Mouse (Mus musculus): Measurements from ENCODE around the gene Olfr173. TPM values are rescaled to one million over a fixed set of nuclear protein-coding genes. Genes with fewer than 3 reads are reported as not detected.

The Olfr173 gene
- not detected for polyA plus RNA-seq (2015; fragmentation: Illumina TruSeq; extraction: RNeasy Lipid Tissue Mini Kit (QIAGEN cat#74804); ENCODE audit: low read depth, low replicate concordance)

DNA sequence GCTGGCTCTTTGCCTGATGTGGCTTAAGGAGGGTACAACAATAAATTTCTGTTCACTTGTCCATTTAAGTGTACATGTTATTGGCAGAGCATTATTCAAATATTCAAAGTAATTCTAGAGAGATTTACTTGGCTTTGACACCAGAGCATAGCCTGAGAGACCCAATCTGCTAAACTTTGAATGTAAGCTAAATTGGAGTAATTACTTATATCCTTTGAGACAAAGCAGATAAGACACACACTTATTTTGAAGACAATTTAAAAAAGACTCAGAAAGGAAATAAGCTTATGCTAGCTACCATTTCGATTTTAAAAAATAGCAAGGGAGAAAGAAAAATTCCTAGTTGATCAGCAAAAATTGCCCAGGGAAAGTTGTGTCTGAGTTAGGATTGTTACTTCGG, at the start of gene Olfr173:
TSS of gene Olfr173 (minus strand) at position 101 of the 400 bp plus-strand sequence.

DNA sequence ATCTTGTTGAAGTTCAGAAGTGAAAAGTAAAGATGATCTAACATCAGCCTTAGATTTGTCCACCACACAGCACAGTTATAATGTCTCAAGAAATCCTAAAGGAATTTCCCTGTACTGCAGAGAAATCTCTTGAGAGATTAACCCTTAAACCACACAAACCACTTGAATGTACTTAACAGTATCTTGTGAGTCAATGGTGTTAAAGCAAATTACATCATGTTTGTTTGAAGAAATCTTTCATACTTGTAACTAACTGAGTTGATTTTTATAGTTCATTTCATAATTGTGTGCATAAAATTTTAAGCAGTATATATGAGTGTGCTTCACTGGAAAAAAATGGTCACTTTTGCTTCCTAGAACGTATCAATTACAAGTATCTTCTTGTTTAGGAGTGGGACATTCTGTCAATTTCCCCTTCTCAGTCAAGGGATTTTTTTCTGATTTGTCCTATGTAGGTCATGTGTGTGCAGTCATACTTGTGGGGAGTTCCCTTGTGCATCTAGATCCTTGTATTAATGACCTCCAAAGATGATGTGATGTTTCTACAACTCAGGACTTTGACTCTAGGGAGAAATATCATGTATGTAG, 26.8 kb upstream of the Olfr173 start, which contains the start of gene Olfr175-ps1:
TSS of gene Olfr175-ps1 (minus strand) at position 51 of the 588 bp plus-strand sequence.

DNA sequence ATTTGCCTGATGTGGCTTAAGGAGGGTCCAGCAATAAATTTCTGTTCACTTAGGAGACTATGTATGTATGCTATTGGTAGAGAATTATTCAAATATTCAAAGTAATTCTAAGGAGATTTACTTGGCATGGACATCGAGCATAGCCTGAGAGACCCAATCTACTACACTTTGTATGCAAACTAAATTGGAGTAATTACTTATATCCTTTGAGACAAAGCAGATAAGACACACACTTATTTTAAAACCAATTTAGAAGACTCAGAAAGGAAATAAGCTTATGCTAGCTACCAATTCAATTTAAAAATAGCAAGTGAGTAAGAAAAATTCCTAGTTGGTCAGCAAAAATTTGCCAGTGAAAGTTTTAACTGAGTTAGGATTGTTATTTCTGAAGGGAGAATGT, 37.0 kb downstream of the Olfr173 start, which contains the start of gene Olfr172:
TSS of gene Olfr172 (minus strand) at position 101 of the 400 bp plus-strand sequence.

Other genes starting within 250 kb of the Olfr173 start
- not detected for gene Gm813, start 183.3 kb downstream of the Olfr173 start, polyA plus RNA-seq (2015; fragmentation: Illumina TruSeq; extraction: RNeasy Lipid Tissue Mini Kit (QIAGEN cat#74804); ENCODE audit: low read depth, low replicate concordance)
- not detected for gene E330017A01Rik, start 161.5 kb downstream of the Olfr173 start, polyA plus RNA-seq (2015; fragmentation: Illumina TruSeq; extraction: RNeasy Lipid Tissue Mini Kit (QIAGEN cat#74804); ENCODE audit: low read depth, low replicate concordance)
- 41.8 TPM for gene Cpox, start 130.0 kb downstream of the Olfr173 start, polyA plus RNA-seq (2015; fragmentation: Illumina TruSeq; extraction: RNeasy Lipid Tissue Mini Kit (QIAGEN cat#74804); ENCODE audit: low read depth, low replicate concordance)
- gene Gpr15, start 81.2 kb downstream of the Olfr173 start, polyA plus RNA-seq (2015; fragmentation: Illumina TruSeq; extraction: RNeasy Lipid Tissue Mini Kit (QIAGEN cat#74804); ENCODE audit: low read depth, low replicate concordance) = not detected
- gene Cldnd1, start 72.4 kb downstream of the Olfr173 start, polyA plus RNA-seq (2015; fragmentation: Illumina TruSeq; extraction: RNeasy Lipid Tissue Mini Kit (QIAGEN cat#74804); ENCODE audit: low read depth, low replicate concordance) = 115 TPM
- not detected for gene Olfr172, start 37.1 kb downstream of the Olfr173 start, polyA plus RNA-seq (2015; fragmentation: Illumina TruSeq; extraction: RNeasy Lipid Tissue Mini Kit (QIAGEN cat#74804); ENCODE audit: low read depth, low replicate concordance)
- not detected for gene Olfr175-ps1, start 26.5 kb upstream of the Olfr173 start, polyA plus RNA-seq (2015; fragmentation: Illumina TruSeq; extraction: RNeasy Lipid Tissue Mini Kit (QIAGEN cat#74804); ENCODE audit: low read depth, low replicate concordance)
- not detected for gene Olfr177, start 74.5 kb upstream of the Olfr173 start, polyA plus RNA-seq (2015; fragmentation: Illumina TruSeq; extraction: RNeasy Lipid Tissue Mini Kit (QIAGEN cat#74804); ENCODE audit: low read depth, low replicate concordance)
- gene Olfr178, start 91.8 kb upstream of the Olfr173 start, polyA plus RNA-seq (2015; fragmentation: Illumina TruSeq; extraction: RNeasy Lipid Tissue Mini Kit (QIAGEN cat#74804); ENCODE audit: low read depth, low replicate concordance) = not detected
- gene Olfr181, start 128.5 kb upstream of the Olfr173 start, polyA plus RNA-seq (2015; fragmentation: Illumina TruSeq; extraction: RNeasy Lipid Tissue Mini Kit (QIAGEN cat#74804); ENCODE audit: low read depth, low replicate concordance) = not detected
- not detected for gene Olfr180, start 129.1 kb upstream of the Olfr173 start, polyA plus RNA-seq (2015; fragmentation: Illumina TruSeq; extraction: RNeasy Lipid Tissue Mini Kit (QIAGEN cat#74804); ENCODE audit: low read depth, low replicate concordance)
- gene Olfr183, start 195.1 kb upstream of the Olfr173 start, polyA plus RNA-seq (2015; fragmentation: Illumina TruSeq; extraction: RNeasy Lipid Tissue Mini Kit (QIAGEN cat#74804); ENCODE audit: low read depth, low replicate concordance) = not detected
- gene Olfr186, start 230.0 kb upstream of the Olfr173 start, polyA plus RNA-seq (2015; fragmentation: Illumina TruSeq; extraction: RNeasy Lipid Tissue Mini Kit (QIAGEN cat#74804); ENCODE audit: low read depth, low replicate concordance) = not detected
- not detected for gene Olfr187, start 239.5 kb upstream of the Olfr173 start, polyA plus RNA-seq (2015; fragmentation: Illumina TruSeq; extraction: RNeasy Lipid Tissue Mini Kit (QIAGEN cat#74804); ENCODE audit: low read depth, low replicate concordance)